Mouse (Mus musculus): ENCODE measurements around the gene Zfp472. TPM values are rescaled to one million over a fixed set of nuclear protein-coding genes. Genes with fewer than 3 reads are reported as not detected.

Gene Zfp472
- 13.6 and 13.9 TPM in 2 replicates for polyA plus RNA-seq (2014; fragmentation: Nextera tagmentation; extraction: Ambion mirVana)

GRCm38 (mm10) chr17:32965623-32966290 is at the start of gene Zfp472:
Gene Zfp472 (plus strand): TSS chr17:32965814.
- Histone ChIP-seq H3K4me3 (ENCODE audit: low read depth, low read length) (peak within 1 kb of the TSS; percentile 89), H3K9me3 (ENCODE audit: control insufficient read depth, low read depth, low read length) (no peaks in the 10 kb centered on the region), H3K4me1 (ENCODE audit: control insufficient read depth, insufficient read depth, low read length) (peaks cover 11% of the 10 kb centered on the region; the same call in 1 of the 2 replicates), H3K27ac (ENCODE audit: low read length) (peak within 1 kb of the TSS; percentile 90), H3K27me3 (ENCODE audit: control insufficient read depth, insufficient read depth, low read length) (no peaks in the 10 kb centered on the region), H3K4me2 (replicated peaks; ENCODE audit: low read depth, low read length) (peak within 1 kb of the TSS; percentile 70), H3K9ac (replicated peaks; ENCODE audit: low read depth, low read length) (peak within 1 kb of the TSS; percentile 77), H3K36me3 (ENCODE audit: control insufficient read depth, insufficient read depth, low read length) (no peaks in the 10 kb centered on the region)
- WGBS = 0% methylated on average over 33 of the region's 33 CpGs
- peak; percentile 99 for ATAC-seq (ENCODE audit: insufficient number of reproducible peaks, insufficient read depth, low FRiP score, low read depth)

GRCm38 (mm10) chr17:32916075-32916474 is 49.5 kb upstream of the Zfp472 start:
- no peak overlapping the region for H3K27ac ChIP-seq (ENCODE audit: low read length)
- no peak for ATAC-seq (ENCODE audit: insufficient number of reproducible peaks, insufficient read depth, low FRiP score, low read depth)

GRCm38 (mm10) chr17:32917131-32917530 is 48.5 kb upstream of the Zfp472 start, which contains the start of gene Cyp4f14:
Gene Cyp4f14 (minus strand): TSS chr17:32917342.
- no peak within 1 kb of the TSS for H3K4me3 ChIP-seq (ENCODE audit: low read depth, low read length)
- H3K9me3 ChIP-seq (ENCODE audit: control insufficient read depth, low read depth, low read length) = no peaks in the 10 kb centered on the region; the same call in 1 of the 2 replicates
- H3K27me3 ChIP-seq (ENCODE audit: control insufficient read depth, insufficient read depth, low read length) = no peaks in the 10 kb centered on the region
- H3K36me3 ChIP-seq (ENCODE audit: control insufficient read depth, insufficient read depth, low read length) = no peaks in the 10 kb centered on the region
- no peak within 1 kb of the TSS for H3K27ac ChIP-seq (ENCODE audit: low read length)
- no peak within 1 kb of the TSS for H3K4me2 ChIP-seq (replicated peaks; ENCODE audit: low read depth, low read length)
- WGBS = 66% methylated on average over 2 of the region's 2 CpGs
- H3K9ac ChIP-seq (replicated peaks; ENCODE audit: low read depth, low read length) = no peak within 1 kb of the TSS
- ATAC-seq (ENCODE audit: insufficient number of reproducible peaks, insufficient read depth, low FRiP score, low read depth) = no peak
- no peaks in the 10 kb centered on the region for H3K4me1 ChIP-seq (ENCODE audit: control insufficient read depth, insufficient read depth, low read length)

More at GRCm38 (mm10) chr17:32916075-32916474, 49.5 kb upstream of the Zfp472 start:
- no peak overlapping the region for H3K4me3 ChIP-seq (ENCODE audit: low read depth, low read length)
- H3K9ac ChIP-seq (replicated peaks; ENCODE audit: low read depth, low read length) = no peak overlapping the region
- no peak overlapping the region for H3K4me2 ChIP-seq (replicated peaks; ENCODE audit: low read depth, low read length)
- no peaks in the 10 kb centered on the region for H3K27me3 ChIP-seq (ENCODE audit: control insufficient read depth, insufficient read depth, low read length)
- WGBS = 71% methylated on average over 1 of the region's 1 CpGs
- no peaks in the 10 kb centered on the region for H3K36me3 ChIP-seq (ENCODE audit: control insufficient read depth, insufficient read depth, low read length)
- no peaks in the 10 kb centered on the region; the same call in 1 of the 2 replicates for H3K9me3 ChIP-seq (ENCODE audit: control insufficient read depth, low read depth, low read length)
- H3K4me1 ChIP-seq (ENCODE audit: control insufficient read depth, insufficient read depth, low read length) = no peaks in the 10 kb centered on the region

GRCm38 (mm10) chr17:32919123-32919522 is 46.5 kb upstream of the Zfp472 start:
- WGBS = 68% methylated on average over 2 of the region's 2 CpGs
- H3K9me3 ChIP-seq (ENCODE audit: control insufficient read depth, low read depth, low read length) = no peaks in the 10 kb centered on the region; the same call in 1 of the 2 replicates
- no peaks in the 10 kb centered on the region for H3K36me3 ChIP-seq (ENCODE audit: control insufficient read depth, insufficient read depth, low read length)
- ATAC-seq (ENCODE audit: insufficient number of reproducible peaks, insufficient read depth, low FRiP score, low read depth) = no peak
- no peak overlapping the region for H3K4me3 ChIP-seq (ENCODE audit: low read depth, low read length)
- no peaks in the 10 kb centered on the region for H3K4me1 ChIP-seq (ENCODE audit: control insufficient read depth, insufficient read depth, low read length)
- H3K9ac ChIP-seq (replicated peaks; ENCODE audit: low read depth, low read length) = no peak overlapping the region
- no peak overlapping the region for H3K27ac ChIP-seq (ENCODE audit: low read length)
- no peaks in the 10 kb centered on the region for H3K27me3 ChIP-seq (ENCODE audit: control insufficient read depth, insufficient read depth, low read length)
- H3K4me2 ChIP-seq (replicated peaks; ENCODE audit: low read depth, low read length) = no peak overlapping the region

GRCm38 (mm10) chr17:32923681-32924080 is 41.9 kb upstream of the Zfp472 start:
- no peak overlapping the region for H3K4me2 ChIP-seq (replicated peaks; ENCODE audit: low read depth, low read length)
- H3K9me3 ChIP-seq (ENCODE audit: control insufficient read depth, low read depth, low read length) = no peaks in the 10 kb centered on the region; the same call in 1 of the 2 replicates
- no peak overlapping the region for H3K4me3 ChIP-seq (ENCODE audit: low read depth, low read length)
- H3K27ac ChIP-seq (ENCODE audit: low read length) = no peak overlapping the region
- ATAC-seq (ENCODE audit: insufficient number of reproducible peaks, insufficient read depth, low FRiP score, low read depth) = no peak
- H3K36me3 ChIP-seq (ENCODE audit: control insufficient read depth, insufficient read depth, low read length) = no peaks in the 10 kb centered on the region
- no peaks in the 10 kb centered on the region for H3K27me3 ChIP-seq (ENCODE audit: control insufficient read depth, insufficient read depth, low read length)
- WGBS = 91% methylated on average over 1 of the region's 1 CpGs
- no peaks in the 10 kb centered on the region for H3K4me1 ChIP-seq (ENCODE audit: control insufficient read depth, insufficient read depth, low read length)
- H3K9ac ChIP-seq (replicated peaks; ENCODE audit: low read depth, low read length) = no peak overlapping the region

GRCm38 (mm10) chr17:32924658-32925312 is 40.8 kb upstream of the Zfp472 start:
- 16% methylated on average over 32 of the region's 32 CpGs for WGBS

GRCm38 (mm10) chr17:32927803-32928202 is 37.8 kb upstream of the Zfp472 start:
- H3K4me2 ChIP-seq (replicated peaks; ENCODE audit: low read depth, low read length) = no peak overlapping the region
- H3K27ac ChIP-seq (ENCODE audit: low read length) = no peak overlapping the region

More at GRCm38 (mm10) chr17:32924658-32925312, 40.8 kb upstream of the Zfp472 start:
- H3K27ac ChIP-seq (ENCODE audit: low read length) = 0 out of 2 replicates have a peak overlapping the region, but pooled peaks have one; percentile 48
- peak overlapping the region; percentile 69 for H3K4me2 ChIP-seq (replicated peaks; ENCODE audit: low read depth, low read length)
- no peaks in the 10 kb centered on the region for H3K27me3 ChIP-seq (ENCODE audit: control insufficient read depth, insufficient read depth, low read length)
- H3K9me3 ChIP-seq (ENCODE audit: control insufficient read depth, low read depth, low read length) = no peaks in the 10 kb centered on the region; the same call in 1 of the 2 replicates
- no peaks in the 10 kb centered on the region for H3K4me1 ChIP-seq (ENCODE audit: control insufficient read depth, insufficient read depth, low read length)
- peak; percentile 90 for ATAC-seq (ENCODE audit: insufficient number of reproducible peaks, insufficient read depth, low FRiP score, low read depth)
- H3K4me3 ChIP-seq (ENCODE audit: low read depth, low read length) = peak overlapping the region; percentile 45
- peak overlapping the region; percentile 46; the same call in 1 of the 2 replicates for H3K9ac ChIP-seq (replicated peaks; ENCODE audit: low read depth, low read length)
- H3K36me3 ChIP-seq (ENCODE audit: control insufficient read depth, insufficient read depth, low read length) = no peaks in the 10 kb centered on the region

GRCm38 (mm10) chr17:32939831-32940230 is 25.8 kb upstream of the Zfp472 start:
- Histone ChIP-seq H3K36me3 (ENCODE audit: control insufficient read depth, insufficient read depth, low read length) (no peaks in the 10 kb centered on the region), H3K4me2 (replicated peaks; ENCODE audit: low read depth, low read length) (no peak overlapping the region), H3K9me3 (ENCODE audit: control insufficient read depth, low read depth, low read length) (no peaks in the 10 kb centered on the region), H3K9ac (replicated peaks; ENCODE audit: low read depth, low read length) (no peak overlapping the region), H3K27me3 (ENCODE audit: control insufficient read depth, insufficient read depth, low read length) (no peaks in the 10 kb centered on the region), H3K27ac (ENCODE audit: low read length) (no peak overlapping the region), H3K4me3 (ENCODE audit: low read depth, low read length) (no peak overlapping the region), H3K4me1 (ENCODE audit: control insufficient read depth, insufficient read depth, low read length) (no peaks in the 10 kb centered on the region)
- 83% methylated on average over 4 of the region's 4 CpGs for whole genome bisulfite sequencing
- no peak for ATAC-seq (ENCODE audit: insufficient number of reproducible peaks, insufficient read depth, low FRiP score, low read depth)

More at GRCm38 (mm10) chr17:32927803-32928202, 37.8 kb upstream of the Zfp472 start:
- Histone ChIP-seq H3K4me3 (ENCODE audit: low read depth, low read length) (no peak overlapping the region), H3K36me3 (ENCODE audit: control insufficient read depth, insufficient read depth, low read length) (no peaks in the 10 kb centered on the region), H3K27me3 (ENCODE audit: control insufficient read depth, insufficient read depth, low read length) (no peaks in the 10 kb centered on the region), H3K9ac (replicated peaks; ENCODE audit: low read depth, low read length) (no peak overlapping the region), H3K9me3 (ENCODE audit: control insufficient read depth, low read depth, low read length) (no peaks in the 10 kb centered on the region), H3K4me1 (ENCODE audit: control insufficient read depth, insufficient read depth, low read length) (no peaks in the 10 kb centered on the region)
- no peak for ATAC-seq (ENCODE audit: insufficient number of reproducible peaks, insufficient read depth, low FRiP score, low read depth)
- 82% methylated on average over 5 of the region's 5 CpGs for WGBS
